Mouse (Mus musculus): Measurements from ENCODE around the gene Apc2.

DNA sequence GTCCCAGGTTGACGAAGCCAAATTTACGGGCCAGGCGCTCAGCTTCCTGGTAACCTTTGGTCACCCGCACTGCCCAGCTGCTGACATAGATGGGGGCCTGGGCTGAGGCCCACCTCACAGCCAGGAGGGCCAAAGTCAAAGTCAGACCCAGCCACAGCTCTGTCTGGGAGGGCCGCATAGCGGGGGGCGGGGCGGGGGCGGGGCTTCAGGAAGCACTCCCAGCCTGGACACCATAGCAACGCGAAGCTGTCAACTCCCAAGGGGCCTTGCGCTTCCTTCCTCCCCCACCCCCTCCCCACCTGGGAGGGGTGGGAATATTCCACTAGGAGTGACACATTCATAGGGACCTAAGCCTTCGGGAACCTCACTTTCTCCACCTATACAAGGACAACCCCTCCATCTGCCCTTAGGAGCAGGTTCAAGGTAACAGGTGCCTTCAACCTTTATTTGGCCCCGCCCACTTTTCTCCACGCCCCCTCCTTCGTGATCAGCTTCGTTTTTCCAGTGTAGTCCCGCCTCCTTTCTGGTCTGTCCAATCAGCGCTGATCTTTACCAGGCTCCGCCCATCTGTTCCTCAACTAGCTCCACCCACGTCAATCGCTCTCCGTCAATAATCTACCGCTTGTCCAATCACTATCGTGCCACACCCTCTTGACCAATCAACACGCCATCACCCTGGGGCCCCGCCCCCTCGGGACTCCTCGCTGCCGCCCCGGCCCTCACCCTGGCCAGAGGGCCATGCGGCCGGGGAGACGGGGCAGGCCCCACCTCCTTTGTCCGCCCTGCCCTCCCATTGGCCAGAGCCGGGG lies 33.7 kb downstream of the Apc2 start, which contains the start of the genes Pcsk4 and Reep6:
- TF ChIP-seq POLR2A (IDR thresholded peaks at IDR 0.05; ENCODE audit: borderline replicate concordance, low read depth, low read length) (no peak), CTCF (IDR thresholded peaks at IDR 0.05; ENCODE audit: low read depth, low read length) (no peak)

All from bone marrow macrophage, adult 2 months (primary cell).